Mouse (Mus musculus) CH12.LX (cell line): ENCODE results near the gene Rpl7l1. TPM values are rescaled to one million over a fixed set of nuclear protein-coding genes. Genes with fewer than 3 reads are reported as not detected.
A peak's percentile ranks its signal among the peaks of the same experiment; 100 is the strongest.

Source experiments
- DNase-seq: peaks from one replicate; pipeline ENCODE4 v3.0.0-alpha.2; 2013; ENCODE audit errors: extremely low read depth
- H3K27ac ChIP-seq: 2 replicates; pipeline ENCODE4 v1.5.1; 2012; ENCODE audit warnings: low read depth, mild to moderate bottlenecking, control low read depth, moderate library complexity; ENCODE audit not compliant: insufficient read depth
- H3K27me3 ChIP-seq: replicated peaks from 2 replicates; pipeline ENCODE3; 2012; ENCODE audit warnings: inconsistent platforms
- H3K36me3 ChIP-seq, 2 experiments: replicated peaks in 1 of 2; 2 replicates each; pipeline versions ENCODE3 to v1.6.1; 2012; ENCODE audit warnings: inconsistent platforms in 1 of 2, low read length in 1 of 2, mild to moderate bottlenecking in 1 of 2, mixed read lengths in 1 of 2, moderate library complexity in 1 of 2; ENCODE audit not compliant: control insufficient read depth in 1 of 2, insufficient read depth in 1 of 2
- H3K4me1 ChIP-seq, 2 experiments: 2 replicates each; pipeline ENCODE4 v1.6.1; 2012; ENCODE audit warnings: inconsistent platforms in 1 of 2, moderate library complexity in 1 of 2; ENCODE audit not compliant: insufficient read depth in 2 of 2, control insufficient read depth in 1 of 2
- H3K4me2 ChIP-seq: 2 replicates; pipeline ENCODE4 v1.6.1; 2012; ENCODE audit warnings: low read depth, mild to moderate bottlenecking, control low read depth; ENCODE audit not compliant: poor library complexity, insufficient read depth, severe bottlenecking
- H3K4me3 ChIP-seq, 3 experiments: fragments of 150-350 bp in 1 of 3; sonication (generic) in 1 of 3; replicated peaks in 1 of 3; 2 replicates each; pipeline versions ENCODE3 to v1.5.1; 2011 to 2012; ENCODE audit warnings: low read depth in 2 of 3, low read length in 2 of 3, mild to moderate bottlenecking in 2 of 3, moderate library complexity in 2 of 3, control low read depth in 1 of 3, improper control_type of control experiment in 1 of 3, inconsistent platforms in 1 of 3, mixed read lengths in 1 of 3; ENCODE audit not compliant: poor library complexity in 1 of 3
- H3K79me2 ChIP-seq: replicated peaks from 2 replicates; pipeline ENCODE4 v1.6.1; 2012; ENCODE audit warnings: mild to moderate bottlenecking, moderate library complexity; ENCODE audit not compliant: control insufficient read depth, poor library complexity, insufficient read depth, severe bottlenecking; ENCODE audit errors: extremely low read depth
- H3K9ac ChIP-seq: 2 replicates; pipeline ENCODE4 v1.6.1; 2012; ENCODE audit warnings: low read depth, mild to moderate bottlenecking, control low read depth, moderate library complexity; ENCODE audit not compliant: insufficient read depth
- H3K9me3 ChIP-seq: replicated peaks from 2 replicates; pipeline ENCODE3; 2012; ENCODE audit warnings: low read length, inconsistent platforms, mixed read lengths
- BHLHE40 ChIP-seq: IDR thresholded peaks from 2 replicates; pipeline ENCODE4 v1.6.1; 2011; ENCODE audit warnings: mild to moderate bottlenecking, low read depth, low read length, improper control_type of control experiment
- CHD1 ChIP-seq: IDR thresholded peaks from 2 replicates; pipeline ENCODE4 v1.6.1; 2012; ENCODE audit warnings: low read depth, low read length, improper control_type of control experiment, inconsistent platforms
- CHD2 ChIP-seq: IDR thresholded peaks from 2 replicates; pipeline ENCODE4 v1.6.1; 2011; ENCODE audit warnings: low read length, improper control_type of control experiment
- CTCF ChIP-seq, 2 experiments: IDR thresholded peaks in 1 of 2; conservative IDR thresholded peaks in 1 of 2; 2 replicates each; pipeline ENCODE4 v1.5.1; 2011 to 2012; ENCODE audit warnings: low read depth in 2 of 2, low read length in 2 of 2, improper control_type of control experiment in 1 of 2, inconsistent platforms in 1 of 2, mild to moderate bottlenecking in 1 of 2, moderate library complexity in 1 of 2
- E2F4 ChIP-seq: IDR thresholded peaks from 2 replicates; pipeline ENCODE4 v1.6.1; 2011; ENCODE audit warnings: low read depth, low read length, improper control_type of control experiment; ENCODE audit not compliant: insufficient replicate concordance
- ELF1 ChIP-seq: IDR thresholded peaks from 2 replicates; pipeline ENCODE4 v1.6.1; 2014; ENCODE audit warnings: low read depth, mild to moderate bottlenecking, inconsistent platforms, low read length, improper control_type of control experiment
- EP300 ChIP-seq: IDR thresholded peaks from 2 replicates; pipeline ENCODE4 v1.6.1; 2011; ENCODE audit warnings: low read length, improper control_type of control experiment
- ETS1 ChIP-seq: conservative IDR thresholded peaks from 2 replicates; pipeline ENCODE4 v1.6.1; 2012; ENCODE audit warnings: low read depth, mild to moderate bottlenecking, inconsistent platforms, low read length, improper control_type of control experiment, moderate library complexity
- GABPA ChIP-seq: IDR thresholded peaks from 2 replicates; pipeline ENCODE4 v1.6.1; 2012; ENCODE audit warnings: low read depth, low read length, improper control_type of control experiment, inconsistent platforms; ENCODE audit not compliant: insufficient replicate concordance
- HCFC1 ChIP-seq: IDR thresholded peaks from 2 replicates; pipeline ENCODE4 v1.6.1; 2012; ENCODE audit warnings: low read depth, mild to moderate bottlenecking, inconsistent platforms, low read length, improper control_type of control experiment
- IRF4 ChIP-seq: IDR thresholded peaks from 2 replicates; pipeline ENCODE4 v1.6.1; 2014; ENCODE audit warnings: low read depth, mild to moderate bottlenecking, inconsistent platforms, low read length, improper control_type of control experiment
- JUN ChIP-seq: IDR thresholded peaks from 2 replicates; pipeline ENCODE4 v1.6.1; 2011; ENCODE audit warnings: low read depth, mild to moderate bottlenecking, low read length, improper control_type of control experiment, moderate library complexity; ENCODE audit not compliant: insufficient read depth
- JUND ChIP-seq: conservative IDR thresholded peaks from 2 replicates; pipeline ENCODE4 v1.6.1; 2011; ENCODE audit warnings: low read depth, low read length, improper control_type of control experiment
- KAT2A ChIP-seq: IDR thresholded peaks from 2 replicates; pipeline ENCODE4 v1.6.1; 2012; ENCODE audit warnings: low read length, improper control_type of control experiment, inconsistent platforms; ENCODE audit not compliant: insufficient replicate concordance
- MAFK ChIP-seq: IDR thresholded peaks from 2 replicates; pipeline ENCODE4 v1.6.1; 2011; ENCODE audit warnings: low read length, improper control_type of control experiment; ENCODE audit not compliant: insufficient replicate concordance
- MAX ChIP-seq: IDR thresholded peaks from 2 replicates; pipeline ENCODE4 v1.6.1; 2011; ENCODE audit warnings: low read length, improper control_type of control experiment
- MAZ ChIP-seq: IDR thresholded peaks from 2 replicates; pipeline ENCODE4 v1.6.1; 2012; ENCODE audit warnings: low read depth, mild to moderate bottlenecking, inconsistent platforms, low read length, improper control_type of control experiment, moderate library complexity
- MEF2A ChIP-seq: IDR thresholded peaks from 2 replicates; pipeline ENCODE4 v1.6.1; 2014; ENCODE audit warnings: low read depth, mild to moderate bottlenecking, inconsistent platforms, low read length, improper control_type of control experiment, borderline replicate concordance
- MXI1 ChIP-seq: IDR thresholded peaks from 2 replicates; pipeline ENCODE4 v1.6.1; 2011; ENCODE audit warnings: mild to moderate bottlenecking, low read depth, low read length, improper control_type of control experiment
- MYC ChIP-seq: IDR thresholded peaks from 2 replicates; pipeline ENCODE4 v1.6.1; 2011; ENCODE audit warnings: low read depth, mild to moderate bottlenecking, improper control_type of control experiment, low read length
- NELFE ChIP-seq: IDR thresholded peaks from 2 replicates; pipeline ENCODE4 v1.6.1; 2011; ENCODE audit warnings: low read depth, low read length, improper control_type of control experiment
- NRF1 ChIP-seq: IDR thresholded peaks from 2 replicates; pipeline ENCODE4 v1.6.1; 2014; ENCODE audit warnings: low read depth, mild to moderate bottlenecking, inconsistent platforms, low read length, improper control_type of control experiment, moderate library complexity
- PAX5 ChIP-seq: IDR thresholded peaks from 2 replicates; pipeline ENCODE4 v1.6.1; 2012; ENCODE audit warnings: low read length, inconsistent platforms, mixed read lengths
- POLR2A ChIP-seq: IDR thresholded peaks from 2 replicates; pipeline ENCODE4 v1.6.1; 2011; ENCODE audit warnings: low read depth, mild to moderate bottlenecking, improper control_type of control experiment, low read length
- POLR2AphosphoS2 ChIP-seq: IDR thresholded peaks from 2 replicates; pipeline ENCODE4 v1.6.1; 2011; ENCODE audit warnings: low read depth, low read length, improper control_type of control experiment
- RAD21 ChIP-seq: IDR thresholded peaks from 2 replicates; pipeline ENCODE4 v1.6.1; 2011; ENCODE audit warnings: low read depth, mild to moderate bottlenecking, low read length, improper control_type of control experiment, moderate library complexity
- RCOR1 ChIP-seq: conservative IDR thresholded peaks from 2 replicates; pipeline ENCODE4 v1.6.1; 2012; ENCODE audit warnings: low read depth, mild to moderate bottlenecking, inconsistent platforms, low read length, improper control_type of control experiment
- SIN3A ChIP-seq: IDR thresholded peaks from 2 replicates; pipeline ENCODE4 v1.6.1; 2012; ENCODE audit warnings: low read length, improper control_type of control experiment, inconsistent platforms
- SMC3 ChIP-seq: IDR thresholded peaks from 2 replicates; pipeline ENCODE4 v1.6.1; 2011; ENCODE audit warnings: low read depth, low read length, improper control_type of control experiment
- TBP ChIP-seq: conservative IDR thresholded peaks from 2 replicates; pipeline ENCODE4 v1.6.1; 2011; ENCODE audit warnings: low read depth, low read length, improper control_type of control experiment
- TCF12 ChIP-seq: IDR thresholded peaks from 2 replicates; pipeline ENCODE4 v1.6.1; 2014; ENCODE audit warnings: low read depth, mild to moderate bottlenecking, inconsistent platforms, low read length, improper control_type of control experiment
- UBTF ChIP-seq: IDR thresholded peaks from 2 replicates; pipeline ENCODE4 v1.6.1; 2012; ENCODE audit warnings: low read depth, mild to moderate bottlenecking, inconsistent platforms, low read length, improper control_type of control experiment, moderate library complexity
- USF1 ChIP-seq: IDR thresholded peaks from 2 replicates; pipeline ENCODE4 v1.6.1; 2014; ENCODE audit warnings: low read depth, mild to moderate bottlenecking, inconsistent platforms, low read length, improper control_type of control experiment
- USF2 ChIP-seq: conservative IDR thresholded peaks from 2 replicates; pipeline ENCODE4 v1.6.1; 2011; ENCODE audit warnings: low read depth, low read length, improper control_type of control experiment
- ZC3H11A ChIP-seq: IDR thresholded peaks from 2 replicates; pipeline ENCODE4 v1.6.1; 2012; ENCODE audit warnings: low read depth, mild to moderate bottlenecking, inconsistent platforms, low read length, improper control_type of control experiment
- ZKSCAN1 ChIP-seq: IDR thresholded peaks from 2 replicates; pipeline ENCODE4 v1.6.1; 2012; ENCODE audit warnings: low read depth, inconsistent platforms, low read length, improper control_type of control experiment, borderline replicate concordance
- ZMIZ1 ChIP-seq: IDR thresholded peaks from 2 replicates; pipeline ENCODE4 v1.6.1; 2012; ENCODE audit warnings: low read depth, mild to moderate bottlenecking, inconsistent platforms, low read length, improper control_type of control experiment
- ZNF384 ChIP-seq: IDR thresholded peaks from 2 replicates; pipeline ENCODE4 v1.6.1; 2012; ENCODE audit warnings: low read depth, low read length, improper control_type of control experiment, inconsistent platforms
- dilution Hi-C: fragments of 300-500 bp; cut with MboI; formaldehyde crosslinking; loops from 2 replicates; pipeline ENCODE4 v1.14.3; 2020; ENCODE audit warnings: low sequenced_read_pairs; ENCODE audit not compliant: extremely low pct_unique_long_range_greater_than_20kb, extremely low pct_ligation_motif_present
- in situ Hi-C: fragments of 300-500 bp; cut with MboI; formaldehyde crosslinking; loops from 3 replicates; pipeline ENCODE4 v1.14.3; 2019; ENCODE audit warnings: low sequenced_read_pairs, low pct_ligation_motif_present, low pct_unique_long_range_greater_than_20kb, mixed read lengths
- polyA plus RNA-seq: library from polyadenylated mRNA; unstranded; fragments of >175 nt; gene quantifications from 2 replicates; pipeline ENCODE4 v1.2.1, GENCODE M21; 2012; ENCODE audit warnings: low read depth; ENCODE audit not compliant: insufficient read length
- total RNA-seq, 2 experiments: library from RNA; depleted of rRNA; stranded (reverse); fragments of 300-350 nt in 1 of 2; fragments of >200 nt in 1 of 2; gene quantifications; 2 replicates each; pipeline ENCODE4 v1.2.3; 2012 to 2014

The Rpl7l1 gene
- total and polyA plus RNA-seq, 3 experiments = 160 to 296 (median 261) TPM

- in situ Hi-C loops = no loop called here
- no peaks in the 10 kb centered on the region for H3K27me3 ChIP-seq
- H3K4me2 ChIP-seq = peak within 1 kb of the TSS; percentile 88
- peaks cover 29% of the 10 kb centered on the region for H3K79me2 ChIP-seq
- TF ChIP-seq SMC3 (no peak), NELFE (peak; percentile 94), MYC (no peak; the same call in none of the 2 replicates), USF2 (no peak; the same call in 1 of the 2 replicates), POLR2AphosphoS2 (peak; percentile 81), ELF1 (peak; percentile 96), RCOR1 (peak; percentile 88), TBP (peak; percentile 96), GABPA (peak; percentile 4; the same call in 1 of the 2 replicates), USF1 (peak; percentile 84), KAT2A (0 out of 2 replicates have a peak, but pooled peaks have one; percentile 68), ZC3H11A (no peak), BHLHE40 (peak; percentile 100), HCFC1 (peak; percentile 87), PAX5 (no peak), MEF2A (peak; percentile 69), TCF12 (peak; percentile 85), ETS1 (0 out of 2 replicates have a peak, but pooled peaks have one; percentile 37), E2F4 (peak; percentile 95; the same call in 1 of the 2 replicates), ZNF384 (peak; percentile 98), MAX (peak; percentile 96), ZKSCAN1 (no peak; the same call in 1 of the 2 replicates), EP300 (0 out of 2 replicates have a peak, but pooled peaks have one; percentile 26), CHD2 (peak; percentile 94), JUN (no peak), JUND (no peak), POLR2A (peak; percentile 96), CHD1 (peak; percentile 89; the same call in 1 of the 2 replicates), UBTF (peak; percentile 69; the same call in 1 of the 2 replicates), IRF4 (peak; percentile 76), SIN3A (peak; percentile 77; the same call in 1 of the 2 replicates), MAZ (0 out of 2 replicates have a peak, but pooled peaks have one; percentile 38), MXI1 (peak; percentile 97), CTCF (conservative IDR thresholded peaks at IDR 0.05 in 1 of 2, IDR thresholded peaks at IDR 0.05 in 1 of 2; ENCODE audit: low read depth in 2 of 2, low read length in 2 of 2) (no peak), RAD21 (no peak), MAFK (no peak), NRF1 (peak; percentile 79), ZMIZ1 (peak; percentile 96)
- H3K9me3 ChIP-seq = peaks cover 13% of the 10 kb centered on the region
- peak within 1 kb of the TSS; percentile 99 for H3K27ac ChIP-seq
- peak within 1 kb of the TSS; percentile 98 for H3K9ac ChIP-seq
- dilution Hi-C loops = no loop called here
- H3K36me3 ChIP-seq = peaks cover 4 to 12% of the 10 kb centered on the region in 2 experiments
- peak within 1 kb of the TSS; percentile 68 to 79 (median 73) for H3K4me3 ChIP-seq
- DNase-seq = peak; percentile 97
- peaks cover 7 to 33% of the 10 kb centered on the region in 2 experiments; a peak in 3 of 4 replicates for H3K4me1 ChIP-seq
These were observed 30.5 kb downstream of the Rpl7l1 start, which contains the start of gene Cnpy3 for GRCm38 (mm10) chr17:46751794-46752556. TSS of gene Cnpy3 (minus strand) at chr17:46752214.
